Mouse (Mus musculus) kidney, postnatal 4 days (tissue): ENCODE data around the gene Phip.
A peak's percentile ranks its signal among the peaks of the same experiment; 100 is the strongest.

Experiments
- DNase-seq, 2 experiments: peaks; one replicate each; pipeline ENCODE4 v3.0.0; 2021; ENCODE audit warnings: mixed read lengths in 2 of 2

The Phip gene

GRCm38 (mm10) chr9:82867698-82868097, 107.6 kb downstream of the Phip start:
- DNase-seq = no peak

- no peak for DNase-seq
Observed at GRCm38 (mm10) chr9:82866121-82866520, 109.2 kb downstream of the Phip start.

- no peak for DNase-seq
Observed at GRCm38 (mm10) chr9:82861775-82862430, 113.4 kb downstream of the Phip start.

GRCm38 (mm10) chr9:82861316-82861715, 114.0 kb downstream of the Phip start:
- peak; percentile 53 to 66 for DNase-seq

GRCm38 (mm10) chr9:82860805-82861204, 114.5 kb downstream of the Phip start:
- no peak for DNase-seq

- DNase-seq = no peak
Observed at GRCm38 (mm10) chr9:82856241-82856640, 119.1 kb downstream of the Phip start.

- DNase-seq = no peak
Observed at GRCm38 (mm10) chr9:82854973-82855614, 120.2 kb downstream of the Phip start.

- DNase-seq = peak in 1 of 2 experiments; percentile 30
Observed at GRCm38 (mm10) chr9:82854040-82854439, 121.3 kb downstream of the Phip start.

- DNase-seq = no peak
Observed at GRCm38 (mm10) chr9:82842671-82843070, 132.6 kb downstream of the Phip start.

- no peak for DNase-seq
Observed at GRCm38 (mm10) chr9:82835921-82836320, 139.4 kb downstream of the Phip start.

- no peak for DNase-seq
Observed at GRCm38 (mm10) chr9:82831891-82832290, 143.4 kb downstream of the Phip start.

GRCm38 (mm10) chr9:82829693-82830430, 145.5 kb downstream of the Phip start:
- DNase-seq = peak; percentile 88 to 93

GRCm38 (mm10) chr9:82829007-82829689, 146.2 kb downstream of the Phip start, which contains the start of gene Irak1bp1:
Gene Irak1bp1 (plus strand): TSS chr9:82829540.
- DNase-seq = no peak

GRCm38 (mm10) chr9:82826426-82826825, 148.9 kb downstream of the Phip start:
- DNase-seq = no peak
